Mouse (Mus musculus) thymus, adult 18-20 months (tissue): ENCODE results near the gene Mast1.
"Not testable (repeated sequence)": the region's sequence is repeated elsewhere in the genome, so short reads cannot be mapped to it uniquely, and the experiment has no call there.

Experiments used
- DNase-seq, 2 experiments: peaks; one replicate each; pipeline ENCODE4 v3.0.0; 2022; ENCODE audit warnings: mixed read lengths in 2 of 2

Gene Mast1

GRCm38 (mm10) chr8:84908421-84909161 lies 28.6 kb downstream of the Mast1 start, which contains the start of gene Dnase2a:
TSS of gene Dnase2a (plus strand) at chr8:84908560.
- DNase-seq, result peak; percentile 83 to 87

GRCm38 (mm10) chr8:84907979-84908378 lies 29.2 kb downstream of the Mast1 start:
- not testable (repeated sequence) for DNase-seq

DNA sequence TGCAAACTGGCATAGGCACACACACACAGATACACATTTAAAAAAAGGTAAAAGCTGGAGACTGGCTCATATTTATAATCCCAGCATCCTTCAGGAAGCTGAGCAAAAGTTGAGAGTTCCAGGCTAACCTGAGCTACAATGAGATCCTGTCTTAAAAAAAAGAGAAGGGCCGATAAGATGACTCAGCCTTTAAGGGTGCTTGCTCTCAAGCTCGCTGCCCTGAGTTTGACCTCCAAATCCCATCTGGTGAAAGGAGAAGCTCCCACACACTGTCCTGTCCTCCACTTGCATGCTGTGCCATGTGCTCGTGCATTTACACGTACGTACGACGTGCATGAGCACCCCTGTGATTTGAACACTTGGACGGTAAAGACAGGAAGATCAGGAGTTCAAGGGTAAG lies 29.7 kb downstream of the Mast1 start:
- no peak for DNase-seq

- DNase-seq, result no peak
These were observed 30.1 kb downstream of the Mast1 start for GRCm38 (mm10) chr8:84907037-84907436.

DNA sequence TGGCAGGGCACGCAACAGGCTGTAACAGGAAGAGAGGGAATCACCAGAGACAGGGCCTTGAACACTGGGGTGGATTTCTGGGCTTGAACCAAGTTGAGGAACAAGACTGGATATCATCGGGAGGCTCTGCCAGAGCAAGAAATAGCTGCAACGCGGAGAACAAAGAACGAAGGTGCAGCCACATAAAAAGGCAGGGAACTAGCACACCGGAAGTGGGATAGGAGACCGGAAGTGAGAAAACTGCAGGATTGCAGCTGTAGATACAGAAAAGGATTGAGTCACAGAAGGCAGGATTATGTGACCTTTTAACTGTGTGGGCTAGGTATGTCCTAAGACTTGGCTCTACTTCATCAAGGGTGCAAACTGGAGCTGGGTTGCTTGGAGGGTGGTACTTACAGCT lies 32.8 kb downstream of the Mast1 start:
- no peak for DNase-seq

GRCm38 (mm10) chr8:84902920-84903661 lies 34.1 kb downstream of the Mast1 start:
- DNase-seq, result peak; percentile 88 to 90

GRCm38 (mm10) chr8:84902367-84902919 lies 34.7 kb downstream of the Mast1 start:
- DNase-seq, result no peak

- no peak for DNase-seq
These were observed 35.4 kb downstream of the Mast1 start, which contains the start of gene Klf1 for GRCm38 (mm10) chr8:84901752-84902151. TSS of gene Klf1 (plus strand) at chr8:84901928.

GRCm38 (mm10) chr8:84901071-84901470 lies 36.1 kb downstream of the Mast1 start:
- no peak for DNase-seq

DNA sequence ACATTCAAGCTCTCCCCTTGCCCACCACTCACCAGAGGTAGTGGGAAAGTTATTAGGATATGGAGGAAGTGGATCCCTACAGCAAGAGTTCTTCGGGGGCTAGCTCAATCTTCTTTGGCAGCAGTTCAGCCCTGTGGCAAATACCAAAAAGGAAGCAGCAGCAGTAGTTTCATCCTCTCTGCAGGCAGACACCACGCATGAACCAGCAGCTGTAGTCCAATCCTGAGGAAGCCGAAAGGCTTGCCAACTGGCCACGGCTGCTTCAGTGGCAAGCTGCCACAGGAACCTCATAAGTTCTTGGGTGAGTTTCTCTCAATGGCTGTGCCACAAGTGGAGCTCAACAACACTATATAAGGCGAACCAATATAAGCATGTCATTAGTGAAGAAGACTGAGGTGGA lies 41.2 kb downstream of the Mast1 start:
- DNase-seq, result no peak

DNA sequence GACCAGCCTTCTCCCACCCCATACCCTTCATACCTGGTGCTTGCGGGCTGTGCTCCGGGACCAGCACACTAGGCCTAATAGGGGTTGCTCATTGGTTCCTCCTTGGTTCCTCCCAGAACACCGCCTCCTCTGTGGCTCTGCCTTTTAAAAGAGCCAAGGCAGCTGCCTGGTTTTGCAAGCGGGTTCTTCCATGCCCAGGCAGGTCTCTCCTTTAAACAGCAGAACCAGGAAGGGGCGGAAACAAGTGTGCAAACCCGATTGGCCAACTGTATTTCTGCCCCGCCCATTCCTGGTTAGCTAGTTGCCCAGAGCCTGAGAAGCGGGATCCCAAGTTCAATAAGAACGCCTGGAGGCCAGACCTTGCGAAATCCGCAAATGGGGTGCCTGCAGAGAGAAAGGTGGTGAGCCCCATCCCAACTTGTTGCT lies 43.4 kb downstream of the Mast1 start, which contains the start of gene Gcdh:
Gcdh (minus strand) TSS at position 213 of the 426 bp plus-strand sequence.
- DNase-seq, result peak; percentile 79 to 89

- no peak for DNase-seq
These were observed 44.0 kb downstream of the Mast1 start for GRCm38 (mm10) chr8:84892993-84893708.

- DNase-seq, result no peak
These were observed 48.0 kb downstream of the Mast1 start for GRCm38 (mm10) chr8:84889141-84889540.

- DNase-seq, result no peak
These were observed 48.9 kb downstream of the Mast1 start for GRCm38 (mm10) chr8:84888280-84888679.

GRCm38 (mm10) chr8:84884728-84885127 lies 52.4 kb downstream of the Mast1 start:
- DNase-seq, result no peak

DNA sequence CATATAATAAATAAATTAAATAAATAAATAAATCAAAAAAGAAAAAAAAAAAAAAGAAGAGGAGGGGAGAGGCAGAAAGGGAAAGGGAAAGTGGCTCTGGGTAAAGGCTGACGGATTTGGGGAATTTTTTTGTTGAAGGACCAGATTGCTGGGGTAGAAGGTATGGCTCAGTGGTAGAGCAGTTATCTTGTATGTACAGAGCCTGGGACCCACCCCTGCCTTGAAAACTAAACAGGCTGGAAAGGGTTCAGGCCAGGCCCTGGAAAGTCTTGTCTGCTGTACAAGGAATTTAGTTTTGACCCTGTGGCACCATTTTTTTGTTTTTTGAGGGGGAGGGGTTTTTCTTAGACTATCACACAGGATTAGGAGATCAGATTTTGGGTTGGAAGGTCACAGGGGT lies 58.2 kb downstream of the Mast1 start:
- DNase-seq, result no peak

DNA sequence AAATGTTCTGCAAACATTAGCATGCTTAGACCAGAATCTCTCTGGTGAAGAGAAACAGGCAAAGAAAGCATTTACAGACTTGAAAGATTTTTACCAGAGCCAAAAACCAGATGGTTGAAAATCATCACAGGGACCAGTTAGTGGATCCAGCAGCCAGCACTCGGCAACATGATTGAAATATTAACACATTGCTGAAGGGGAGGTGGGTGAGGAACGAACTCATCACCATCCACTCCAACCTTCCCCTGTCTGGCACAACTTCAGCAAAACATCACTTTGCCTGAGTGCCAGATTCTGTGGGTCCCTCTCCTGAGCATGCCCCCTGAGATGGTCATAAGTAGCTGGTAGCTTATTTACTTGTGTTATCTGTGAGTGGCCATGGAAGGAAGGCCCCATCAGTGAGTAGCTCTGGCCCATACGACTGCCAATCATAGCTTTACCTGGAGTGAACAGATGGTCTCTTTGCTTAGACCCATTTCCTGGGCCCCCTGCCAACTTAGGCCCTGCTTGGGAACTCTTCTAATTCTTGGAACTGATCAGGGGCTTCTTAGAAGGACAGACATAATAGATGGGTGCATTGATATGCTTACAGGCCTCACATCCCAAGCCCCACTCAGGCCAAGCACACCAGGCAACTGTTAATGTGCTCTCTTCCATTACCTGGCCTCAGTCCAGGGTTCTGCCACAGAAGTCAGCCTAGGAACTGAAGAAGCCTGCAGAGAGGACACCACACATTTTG lies 59.7 kb downstream of the Mast1 start:
- no peak for DNase-seq

DNA sequence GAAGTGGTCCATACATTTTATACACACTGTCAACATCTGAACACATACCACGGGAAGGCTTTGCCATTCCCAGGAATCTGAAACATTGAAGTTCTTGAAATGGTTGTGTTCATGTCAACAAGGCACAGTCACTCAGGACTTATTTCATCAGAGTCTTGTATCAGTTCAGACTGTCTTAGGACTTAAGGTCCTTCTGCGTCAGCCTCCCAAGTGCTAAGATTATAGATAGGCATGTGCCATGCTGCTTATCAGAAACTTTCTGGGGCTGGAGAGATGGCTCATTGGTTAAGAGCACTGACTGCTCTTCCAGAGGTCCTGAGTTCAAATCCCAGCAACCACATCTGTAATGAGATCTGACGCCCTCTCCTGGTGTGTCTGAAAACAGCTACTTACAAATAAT lies 62.8 kb downstream of the Mast1 start:
- no peak for DNase-seq

DNA sequence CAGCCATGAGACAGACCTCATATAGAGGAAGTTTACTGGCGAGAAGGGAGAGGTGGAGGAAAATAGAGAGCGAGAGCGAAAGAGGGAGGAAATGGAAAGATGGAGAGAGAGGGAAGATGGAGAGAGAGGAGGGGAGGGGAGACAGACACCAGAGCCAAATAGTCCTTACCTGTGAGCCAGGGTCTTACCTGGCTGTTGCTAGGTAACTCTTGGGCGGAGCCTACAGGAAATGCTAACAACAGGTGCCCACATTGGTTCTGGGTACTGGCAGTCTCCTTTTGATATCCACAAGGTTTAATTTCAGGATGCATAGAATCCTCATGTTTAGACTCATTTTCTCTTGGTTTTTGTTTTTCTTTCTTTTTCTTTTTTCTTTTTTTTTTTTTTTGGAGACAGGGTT lies 64.1 kb downstream of the Mast1 start:
- DNase-seq, result no peak

DNA sequence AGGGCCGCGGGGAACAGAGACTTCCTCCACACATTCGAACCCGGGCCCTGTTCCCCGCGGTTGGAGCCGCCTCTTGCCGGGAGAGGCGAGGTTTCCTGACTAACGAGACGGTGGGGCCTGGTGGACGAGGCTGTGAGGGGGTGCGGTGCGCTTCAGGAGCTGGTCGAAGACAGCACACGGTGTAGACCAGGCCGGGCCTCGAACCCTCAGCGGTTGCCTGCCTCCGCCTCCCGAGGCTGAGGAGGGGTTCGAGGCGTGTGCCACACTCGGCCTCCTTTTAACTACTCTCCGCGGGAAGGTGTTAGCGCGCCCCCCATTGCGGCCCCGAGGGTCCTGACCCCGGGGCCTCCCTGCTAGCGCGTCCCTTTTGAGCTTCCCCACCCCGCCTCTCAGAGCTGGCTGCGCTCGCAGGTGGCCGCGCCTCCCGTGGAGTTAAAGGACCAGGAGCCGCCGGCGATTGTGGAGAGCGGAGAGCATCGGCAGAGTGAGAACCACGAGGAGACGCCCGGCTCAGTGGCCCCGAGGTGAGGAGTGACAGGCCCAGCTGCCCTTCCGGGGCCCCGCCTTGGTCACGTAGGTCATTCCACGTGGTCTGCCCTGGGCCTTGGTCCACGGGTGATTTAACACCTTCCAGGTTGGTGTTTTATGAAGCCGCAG lies 64.7 kb downstream of the Mast1 start:
- peak; percentile 22 for DNase-seq
